Mouse (Mus musculus): ENCODE data around the gene Agtrap.
A peak's percentile ranks its signal among the peaks of the same experiment; 100 is the strongest.

DNA sequence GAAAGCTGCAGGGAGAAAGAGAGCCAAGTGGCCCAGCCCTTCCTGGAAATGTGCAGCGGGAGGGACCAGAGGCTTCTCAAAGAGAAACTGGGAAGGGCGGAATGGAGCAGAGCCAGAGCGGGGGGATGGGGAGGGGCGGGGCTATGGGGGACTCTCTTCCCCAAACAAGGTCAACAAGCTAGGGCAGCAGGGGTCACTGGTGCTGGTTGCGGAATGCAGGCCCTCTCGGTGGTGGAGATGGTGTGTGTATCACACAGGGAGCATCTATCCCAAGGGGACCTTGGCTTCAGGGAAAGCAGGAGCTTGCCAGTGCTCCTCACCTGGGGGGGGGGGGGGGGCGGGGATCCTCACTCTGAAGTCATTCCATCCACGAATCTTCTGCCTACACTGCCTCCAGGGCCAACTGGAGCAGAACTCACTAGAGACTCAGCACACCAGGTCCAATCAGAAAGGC is 3.5 kb downstream of the Agtrap start:
- no peak for TF ChIP-seq CTCF (IDR thresholded peaks at IDR 0.05; ENCODE audit: low read depth)
- 0 out of 2 replicates have a peak, but pooled peaks have one; percentile 13 for TF ChIP-seq EP300 (IDR thresholded peaks at IDR 0.05; ENCODE audit: low read depth)
